Mouse (Mus musculus) cerebellum, postnatal 25 days (tissue): ENCODE data around the gene Myo15b.

Experiments used
- DNase-seq, 2 experiments: peaks; one replicate each; pipeline ENCODE4 v3.0.0; 2021; ENCODE audit warnings: mixed read lengths in 2 of 2

The Myo15b gene

GRCm38 (mm10) chr11:115876438-115876837, 18.2 kb downstream of the Myo15b start:
- no peak for DNase-seq

DNA sequence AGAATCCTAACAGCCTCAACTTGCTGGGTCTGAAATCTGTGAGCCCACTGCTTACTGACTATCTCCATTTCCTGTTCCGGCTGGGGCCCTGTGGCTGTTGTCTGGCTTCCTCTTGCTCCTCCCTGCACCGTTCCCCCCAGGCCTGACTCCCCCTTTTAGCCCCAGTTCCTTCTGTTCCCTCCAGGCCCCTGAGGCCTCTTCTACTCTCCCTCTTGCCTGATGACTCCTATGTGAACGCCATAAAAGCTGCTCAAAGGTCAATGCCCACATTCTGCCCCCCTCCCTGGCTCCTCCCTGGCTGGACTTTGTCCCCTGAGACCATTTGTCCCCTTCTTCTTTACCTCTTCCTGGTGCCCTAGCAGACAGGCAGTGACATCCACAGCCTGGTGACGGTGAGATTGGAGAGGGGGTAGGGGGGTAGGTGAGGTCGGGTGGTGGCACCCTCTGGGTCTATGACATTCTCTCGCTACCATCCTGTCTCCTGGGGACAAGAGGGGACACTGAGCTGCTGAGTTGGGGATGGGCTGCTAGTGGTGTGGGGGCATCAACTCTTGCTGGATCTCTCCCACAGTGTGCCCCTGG, 19.1 kb downstream of the Myo15b start:
- no peak for DNase-seq

DNA sequence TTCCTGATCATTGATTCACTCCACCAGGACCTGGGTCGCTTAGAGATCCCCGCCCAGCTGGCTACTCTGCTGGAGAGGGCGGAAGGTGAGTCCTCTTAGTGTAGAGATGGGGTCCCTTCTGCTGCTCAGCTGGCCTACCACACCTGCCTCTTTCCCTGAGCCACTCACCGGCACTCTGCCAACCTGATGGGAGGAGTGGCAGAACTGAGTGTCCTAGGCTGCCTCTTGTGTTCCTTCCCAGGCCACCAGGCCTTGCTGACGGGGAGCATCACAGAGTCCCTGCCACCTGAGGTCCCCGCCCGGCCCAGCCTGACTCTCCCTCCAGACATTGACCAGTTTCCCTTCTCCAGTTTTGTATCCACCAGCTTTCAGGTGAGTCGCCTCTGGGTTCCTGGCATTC, 19.9 kb downstream of the Myo15b start:
- DNase-seq = no peak

GRCm38 (mm10) chr11:115881002-115881401, 22.8 kb downstream of the Myo15b start:
- no peak for DNase-seq

DNA sequence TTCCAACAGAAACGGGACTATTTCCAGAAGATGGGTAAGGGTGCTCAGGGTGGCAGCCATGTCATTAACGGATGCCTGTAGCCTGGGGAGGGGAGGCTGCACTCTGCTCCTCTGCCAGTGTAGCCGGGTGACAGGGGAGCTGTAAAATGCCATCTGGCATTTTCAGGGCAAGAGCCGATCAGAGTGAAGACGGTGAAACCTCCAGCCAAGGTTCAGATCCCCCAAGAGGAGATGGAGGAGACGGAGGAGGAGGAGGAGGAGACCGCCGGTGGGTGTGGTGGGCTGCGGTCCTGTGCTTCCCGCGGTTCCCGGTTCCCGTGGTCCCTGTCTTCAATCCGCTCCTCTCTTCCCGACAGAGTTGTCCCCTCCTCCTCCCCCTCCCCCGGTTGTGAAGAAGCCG, 25.0 kb downstream of the Myo15b start:
- peak in 1 of 2 experiments; percentile 30 for DNase-seq

DNA sequence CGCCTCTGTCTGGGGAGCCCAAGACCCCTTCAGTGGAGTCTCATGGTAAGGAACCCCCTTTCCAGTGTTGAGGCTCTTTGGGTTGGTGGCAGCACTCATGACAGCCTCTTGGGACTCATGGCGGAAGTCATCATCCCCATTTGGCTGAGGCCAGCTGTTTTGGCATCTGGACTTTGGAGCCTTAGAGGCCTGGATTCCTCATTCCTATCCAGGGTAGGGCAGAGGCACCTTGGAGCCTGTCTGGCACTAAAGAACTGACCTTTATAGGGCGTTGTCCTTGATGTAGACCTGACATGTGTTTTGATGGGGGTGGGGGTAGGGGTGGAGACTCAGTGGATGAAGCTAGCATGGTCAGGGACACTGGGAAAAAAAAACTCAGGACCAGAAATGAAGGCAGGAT, 26.2 kb downstream of the Myo15b start:
- DNase-seq = no peak

- DNase-seq = no peak
Measured at GRCm38 (mm10) chr11:115885281-115885680, 27.1 kb downstream of the Myo15b start.

GRCm38 (mm10) chr11:115886446-115886845, 28.2 kb downstream of the Myo15b start:
- DNase-seq = no peak

DNA sequence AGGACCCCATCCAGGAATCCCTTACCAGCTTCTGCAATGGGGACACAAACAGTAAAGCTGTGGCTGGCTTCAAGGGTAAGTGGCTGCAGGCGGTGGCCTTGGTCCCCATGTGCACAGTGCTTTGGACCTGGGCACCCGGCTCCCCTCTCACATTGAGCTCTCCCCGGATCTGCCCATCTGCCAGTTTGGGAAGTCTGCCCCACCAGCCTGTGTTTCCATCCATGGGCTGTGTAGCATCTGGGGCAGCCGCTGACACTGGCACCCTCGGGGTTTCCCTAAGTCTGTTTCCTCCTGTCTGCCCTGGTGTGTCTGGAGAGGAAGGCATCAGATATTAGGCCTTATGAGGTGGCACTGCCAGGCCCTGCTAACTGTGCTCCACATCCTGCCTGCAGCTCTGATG, 29.8 kb downstream of the Myo15b start:
- DNase-seq = no peak

- DNase-seq = no peak
Measured at GRCm38 (mm10) chr11:115889159-115889558, 31.0 kb downstream of the Myo15b start.

GRCm38 (mm10) chr11:115892213-115892612, 34.0 kb downstream of the Myo15b start:
- DNase-seq = no peak

DNA sequence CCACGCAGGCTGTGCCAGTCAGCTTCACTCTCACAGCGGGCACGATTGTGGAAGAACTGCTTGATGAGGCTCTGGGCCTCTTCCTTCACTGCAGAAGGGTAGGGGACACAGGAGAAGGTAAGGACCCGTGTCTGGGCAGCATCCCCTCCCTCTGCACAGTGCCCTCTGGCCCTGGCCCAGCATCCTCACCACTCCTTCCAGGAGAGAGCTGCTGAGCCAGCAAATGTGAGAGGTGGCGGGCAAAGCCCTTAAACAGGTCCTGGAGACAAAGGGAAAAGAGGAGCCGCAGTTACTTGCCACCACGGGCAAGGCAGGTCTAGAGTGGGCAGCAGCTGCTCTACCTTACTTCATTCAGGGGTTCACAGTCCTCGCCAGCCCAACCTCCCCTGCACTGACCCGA, 34.9 kb downstream of the Myo15b start:
- no peak for DNase-seq

DNA sequence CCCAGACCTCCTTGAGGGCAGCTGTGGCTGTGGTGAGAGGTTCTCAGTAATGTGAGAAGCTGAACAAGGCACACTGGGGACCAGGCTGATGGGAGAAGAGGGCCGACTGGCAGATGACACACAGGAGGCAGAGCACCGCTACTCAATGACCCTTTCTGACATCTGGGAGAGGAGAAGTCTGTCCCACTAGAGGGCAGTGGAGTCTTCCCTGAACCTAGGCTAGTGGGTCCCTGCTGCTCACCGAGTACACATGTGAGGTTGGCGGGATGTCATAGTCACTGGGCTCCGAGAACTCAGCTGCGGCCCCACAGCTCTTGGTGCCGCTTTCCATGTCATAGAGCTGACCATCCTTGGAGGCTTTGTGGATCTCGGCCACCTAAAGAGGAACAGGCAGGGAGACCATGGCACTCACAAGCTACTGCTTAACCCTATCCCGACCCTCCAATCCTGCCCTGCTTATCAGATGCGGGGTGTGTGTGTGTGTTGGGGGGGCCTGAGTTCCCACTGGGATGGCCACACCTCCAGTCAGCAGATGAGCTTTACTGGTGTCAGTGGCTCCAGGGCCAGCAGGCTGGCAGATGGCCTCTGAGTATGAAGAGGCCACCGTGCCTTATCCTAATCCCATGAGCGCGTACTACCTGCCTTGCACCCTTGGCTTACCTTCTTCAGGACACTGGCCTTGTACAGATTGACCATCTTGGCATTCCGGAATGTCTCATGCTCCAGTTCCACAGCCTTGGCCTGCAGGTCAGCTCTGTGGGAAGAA, 36.7 kb downstream of the Myo15b start:
- DNase-seq = peak; percentile 57 to 74

DNA sequence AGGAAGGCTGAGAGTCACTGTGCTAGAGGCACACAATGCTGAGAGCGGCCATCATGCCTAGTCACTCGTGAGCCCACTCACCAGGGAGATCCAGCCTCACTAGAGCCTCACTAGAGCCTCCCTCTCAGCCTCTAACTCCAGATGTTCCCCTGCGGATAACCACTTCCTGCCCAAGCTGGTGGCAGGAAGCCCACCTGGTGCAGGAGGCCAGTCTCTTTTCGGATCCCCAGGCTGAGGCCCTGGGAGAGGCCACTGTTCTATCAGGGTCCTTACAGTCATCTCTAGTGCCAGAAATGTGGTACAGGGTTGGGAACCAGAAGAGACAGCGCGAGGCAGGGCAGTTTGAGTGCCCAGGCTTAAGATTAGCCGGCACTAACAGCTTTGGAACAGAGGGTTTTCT, 40.2 kb downstream of the Myo15b start:
- DNase-seq = no peak

GRCm38 (mm10) chr11:115898886-115899285, 40.7 kb downstream of the Myo15b start:
- peak; percentile 83 to 87 for DNase-seq

GRCm38 (mm10) chr11:115899486-115900266, 41.5 kb downstream of the Myo15b start, which contains the start of gene Smim5:
Gene Smim5 (plus strand): TSS chr11:115899966.
- no peak for DNase-seq

GRCm38 (mm10) chr11:115900561-115901337, 42.5 kb downstream of the Myo15b start:
- no peak for DNase-seq

DNA sequence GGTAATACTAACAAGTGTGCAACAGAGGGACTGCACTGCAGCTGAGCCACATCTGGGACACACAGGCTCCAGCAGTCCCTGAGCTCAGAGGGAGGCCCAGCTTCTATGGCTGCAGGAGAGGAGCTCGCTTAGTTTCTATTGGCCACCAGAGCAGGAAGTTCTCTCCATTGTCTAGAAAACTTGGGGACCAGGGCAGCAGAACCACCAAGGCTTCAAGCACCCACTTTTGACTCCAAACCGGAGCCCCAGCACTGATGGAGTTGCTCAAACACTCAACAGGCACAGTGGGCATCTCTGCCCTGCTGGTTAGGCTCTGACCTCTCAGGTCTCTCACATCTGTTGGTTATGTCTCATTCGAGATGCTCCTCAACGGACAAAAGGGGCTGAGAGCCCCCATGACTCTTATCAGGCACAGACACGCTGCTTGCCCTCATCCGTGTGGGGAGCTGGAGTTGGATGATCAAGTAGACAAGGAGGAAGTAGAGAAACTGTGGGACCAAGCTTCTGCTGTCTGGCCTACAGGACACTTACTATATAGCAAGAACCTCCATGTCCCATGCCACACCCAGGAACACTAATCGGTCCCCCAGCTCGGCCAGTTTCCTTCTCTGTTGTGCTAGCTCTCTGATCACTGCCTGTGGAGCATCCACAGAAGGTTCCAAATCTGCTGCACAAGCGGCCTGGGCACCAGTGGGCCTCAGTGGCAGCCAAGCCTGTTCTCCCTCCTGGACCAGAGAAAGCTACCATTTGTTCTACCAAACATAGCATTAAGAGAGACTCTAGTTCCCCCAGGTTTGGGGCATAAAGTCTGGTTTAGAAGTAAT, 43.3 kb downstream of the Myo15b start:
- DNase-seq = no peak

DNA sequence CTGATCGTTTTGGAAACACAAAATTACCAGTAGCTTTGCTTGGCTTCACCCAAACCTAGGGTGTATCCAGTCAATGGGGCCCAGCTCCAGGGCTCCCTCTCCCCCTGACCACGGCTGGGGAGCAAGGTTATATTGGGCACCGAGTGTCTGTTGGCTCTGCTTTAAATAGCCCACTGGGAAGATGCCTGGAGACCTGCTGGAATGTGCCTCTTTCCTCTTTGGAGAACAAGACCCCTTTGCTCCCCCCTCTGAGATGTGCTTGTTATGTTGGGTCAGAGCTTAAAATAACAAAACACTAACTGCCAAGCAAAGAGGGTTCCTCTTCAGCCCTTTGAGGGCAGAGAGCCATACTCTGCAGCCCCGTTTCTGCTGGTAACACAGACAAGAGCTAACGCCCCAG, 44.0 kb downstream of the Myo15b start:
- no peak for DNase-seq

- DNase-seq = no peak
Measured at GRCm38 (mm10) chr11:115902831-115903230, 44.6 kb downstream of the Myo15b start.

GRCm38 (mm10) chr11:115903384-115904230, 45.4 kb downstream of the Myo15b start:
- DNase-seq = no peak
